Mouse (Mus musculus): ENCODE measurements at regions not wholly inside any gene's neighbourhood (a gene's known extent, or its start where the extent isn't known, plus 50 kb on each side); places are given as distances from the start of the nearest gene placed in this dataset.

DNA sequence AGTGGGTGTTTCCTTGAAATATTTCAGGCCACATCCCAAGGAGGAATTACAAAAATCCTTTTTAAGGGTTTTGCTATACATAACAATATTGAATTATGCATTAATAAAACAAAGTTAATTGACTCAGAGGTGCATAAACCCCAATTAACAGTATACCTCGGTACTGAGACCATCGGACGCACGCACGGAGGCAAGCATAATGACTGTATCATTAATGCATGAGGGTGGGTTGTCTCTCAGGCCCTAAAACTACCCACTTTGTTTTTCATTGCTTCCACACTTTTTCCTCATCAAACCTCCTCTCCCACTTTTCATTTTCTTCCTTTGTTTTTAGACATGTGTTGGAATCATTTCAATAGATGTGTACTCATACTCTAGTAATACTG lies 339.6 kb downstream of the Btg1 start:
- no peak for DNase-seq

DNA sequence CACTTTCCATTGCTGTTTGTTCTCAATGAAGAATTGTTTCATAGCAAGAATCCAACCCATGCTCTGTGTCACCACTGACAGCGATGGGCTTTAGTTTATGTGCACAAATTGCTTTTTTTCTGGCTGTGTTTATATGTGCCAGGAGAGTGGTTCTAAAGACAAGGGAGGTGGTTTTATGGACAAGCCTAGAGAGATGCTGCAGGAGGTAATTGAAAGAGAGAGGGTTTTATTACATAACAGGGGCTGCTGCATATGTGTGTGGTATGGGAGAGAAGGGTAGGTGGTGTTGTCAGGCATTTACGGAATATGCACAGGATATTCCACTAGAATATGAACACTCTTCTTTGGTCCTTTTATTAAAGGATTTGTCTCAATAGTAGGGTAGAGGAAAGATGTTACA lies 340.2 kb downstream of the Btg1 start:
- no peak for DNase-seq

DNA sequence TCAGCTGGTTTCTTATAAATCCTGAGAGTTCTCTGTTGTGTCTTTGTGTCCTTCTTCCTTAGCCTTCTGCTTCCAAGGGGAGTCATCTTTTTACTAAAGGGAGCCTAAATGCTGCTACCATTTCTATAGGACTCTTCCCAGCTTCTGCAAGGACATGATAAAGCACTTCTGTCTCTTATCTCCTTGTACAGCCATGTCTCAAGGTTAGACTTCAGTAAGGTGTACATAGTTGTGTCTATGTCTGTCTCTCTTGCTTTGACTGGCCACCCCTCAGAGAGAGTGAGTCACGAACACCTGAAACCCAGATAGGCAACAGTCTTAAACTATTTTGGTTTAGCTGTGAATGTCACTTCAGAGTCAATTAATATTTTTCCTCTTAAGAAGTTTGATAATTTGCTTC lies 353.0 kb downstream of the Btg1 start:
- DNase-seq = no peak

DNA sequence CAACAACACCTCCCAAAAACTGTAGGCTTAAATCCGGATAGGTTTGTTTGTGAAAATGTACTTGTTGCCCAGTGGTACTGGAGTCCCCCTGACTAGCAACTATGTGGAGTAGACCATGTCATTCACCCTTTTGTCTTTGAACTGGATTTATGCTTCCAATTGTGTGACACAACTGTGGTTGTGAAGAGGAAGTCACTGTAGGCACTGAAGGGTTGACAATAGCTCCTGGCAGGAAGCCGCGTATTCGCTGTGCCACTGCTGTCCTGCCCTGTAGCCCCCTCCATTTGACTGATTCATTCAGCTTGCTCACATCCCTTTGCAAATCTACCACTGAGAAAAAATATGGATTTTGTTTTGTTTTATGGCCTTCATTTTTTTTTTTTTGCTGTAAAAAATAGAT lies 353.9 kb downstream of the Btg1 start:
- DNase-seq = no peak

DNA sequence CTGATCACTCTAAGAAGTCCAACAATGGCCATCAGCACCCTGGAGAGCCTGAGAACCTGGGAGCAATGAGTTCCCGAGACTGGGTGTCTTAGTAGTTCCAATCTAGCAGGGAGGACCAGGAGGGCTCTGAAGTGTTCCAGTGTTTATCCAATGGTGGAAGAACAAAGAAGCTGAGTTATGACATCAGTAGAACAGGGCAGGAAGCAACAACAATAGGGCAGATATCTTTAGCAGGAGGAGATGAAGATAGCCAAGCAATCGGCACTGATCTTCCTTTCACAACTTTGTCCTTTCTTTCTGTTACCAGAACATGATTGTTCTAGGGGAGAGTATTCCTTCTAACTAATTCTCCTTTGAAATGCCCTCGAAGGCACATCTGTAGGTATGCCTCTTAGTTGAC lies 355.0 kb downstream of the Btg1 start:
- DNase-seq = no peak

DNA sequence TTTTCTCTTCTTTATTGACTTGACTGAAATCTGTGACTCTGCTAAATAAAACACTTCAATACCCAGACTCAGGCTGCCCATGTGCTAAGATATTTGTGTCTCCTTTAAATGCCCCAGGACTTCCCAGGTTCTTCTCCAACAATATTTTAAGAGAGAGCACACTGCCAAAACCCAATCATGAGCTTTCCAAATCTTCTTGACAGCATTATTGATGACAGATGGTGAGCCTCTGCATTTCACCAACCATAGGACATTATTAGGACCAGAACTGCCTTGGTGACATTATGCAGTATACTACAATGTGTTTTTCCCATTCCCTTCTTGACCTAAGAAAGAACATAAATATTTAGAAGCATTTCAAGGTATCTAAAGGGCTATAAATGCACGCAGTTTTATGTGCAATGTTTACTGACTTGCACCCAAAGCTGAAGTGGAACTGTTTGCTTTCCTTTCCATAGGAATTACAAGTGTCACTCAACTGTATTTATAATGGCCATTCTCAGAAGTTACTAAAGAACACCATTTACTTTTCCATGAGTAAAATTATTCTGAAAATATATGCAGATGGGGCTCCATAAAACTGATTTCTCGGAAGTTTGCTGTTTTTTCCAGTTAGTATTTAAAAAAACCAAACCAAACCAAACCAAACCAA lies 357.6 kb downstream of the Btg1 start:
- no peak for DNase-seq

DNA sequence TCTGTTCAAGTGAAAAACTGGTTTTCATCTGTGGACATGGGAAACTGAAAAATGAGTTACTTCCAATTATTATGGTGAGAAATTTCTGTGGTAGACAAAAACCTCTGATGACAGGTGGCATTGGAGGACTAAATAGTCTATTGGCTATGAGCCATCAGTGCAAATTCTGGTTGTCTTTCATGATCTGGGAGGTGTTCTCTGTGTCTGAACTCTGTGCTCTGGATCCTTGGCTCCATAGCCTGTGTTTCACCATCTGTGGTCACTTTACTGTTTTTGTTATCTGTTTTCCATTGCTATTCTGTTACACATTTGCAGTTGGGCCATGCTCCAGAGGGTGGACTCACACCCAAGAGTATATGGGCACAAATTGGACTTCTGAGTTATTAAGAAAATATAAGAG lies 359.9 kb downstream of the Btg1 start:
- no peak for DNase-seq

DNA sequence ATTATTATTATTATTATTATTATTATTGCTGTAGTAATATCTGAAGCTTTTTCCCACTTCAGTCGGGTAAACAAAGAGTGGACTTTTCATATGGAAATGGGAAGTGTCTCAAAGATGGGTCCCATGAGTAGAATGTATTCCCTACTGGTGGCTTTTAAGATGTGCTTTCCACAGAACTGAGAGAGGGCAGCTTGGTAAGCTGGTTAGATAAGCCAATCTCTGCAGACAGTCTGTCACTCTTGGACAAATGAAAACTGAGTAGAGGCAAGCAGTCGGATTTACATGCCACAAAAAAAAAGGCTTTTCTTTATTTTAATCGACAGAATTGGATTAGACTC lies 363.7 kb downstream of the Btg1 start:
- no peak for DNase-seq

DNA sequence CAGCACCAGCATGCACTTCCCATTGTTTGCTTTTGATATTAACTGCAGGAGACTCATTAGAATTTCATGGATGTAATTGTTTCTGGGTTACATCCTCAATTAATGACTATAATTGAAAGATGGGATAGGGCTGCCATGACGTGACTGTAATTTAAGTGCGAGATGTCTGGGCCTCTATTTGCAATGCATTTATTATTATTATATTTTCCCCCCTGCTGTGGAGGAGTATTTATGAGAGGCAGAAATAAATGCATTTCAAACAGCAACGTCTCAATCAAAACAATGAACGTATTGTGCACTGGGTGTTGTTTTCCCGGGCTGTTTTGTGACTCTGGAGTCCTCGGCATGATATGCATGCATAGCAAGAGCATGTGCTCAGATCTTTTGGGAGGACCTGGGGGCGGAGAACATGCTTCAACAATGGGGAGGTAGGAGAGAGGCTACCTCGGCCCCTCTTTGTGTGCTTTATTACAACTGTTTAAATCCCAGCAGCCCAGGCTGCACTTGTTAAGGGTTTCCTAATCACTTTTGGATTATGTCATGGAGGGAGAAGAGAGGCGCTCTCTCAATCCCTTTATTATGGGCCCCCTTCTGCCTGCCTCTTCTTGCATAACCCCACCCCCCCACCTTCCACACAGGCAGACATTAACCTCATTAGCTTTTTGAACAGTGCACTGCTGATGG lies 364.2 kb downstream of the Btg1 start:
- DNase-seq = no peak

DNA sequence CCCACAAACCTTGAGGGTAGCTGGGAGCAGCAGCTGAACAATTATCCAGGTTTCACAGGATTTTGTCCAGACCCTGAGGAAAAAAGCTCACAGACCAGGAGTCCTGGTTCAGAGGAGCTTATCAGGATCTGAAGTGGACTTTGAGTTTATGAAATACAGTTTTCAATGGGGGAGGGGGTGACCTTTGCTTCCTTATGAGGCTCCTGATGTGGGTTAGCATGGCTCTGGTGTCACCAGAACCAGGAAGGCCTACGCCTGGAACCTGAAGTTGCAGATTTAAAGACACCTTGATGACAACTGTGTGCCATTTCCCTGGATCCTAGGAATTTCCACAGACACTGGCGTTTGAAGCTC lies 364.7 kb downstream of the Btg1 start:
- no peak for DNase-seq

DNA sequence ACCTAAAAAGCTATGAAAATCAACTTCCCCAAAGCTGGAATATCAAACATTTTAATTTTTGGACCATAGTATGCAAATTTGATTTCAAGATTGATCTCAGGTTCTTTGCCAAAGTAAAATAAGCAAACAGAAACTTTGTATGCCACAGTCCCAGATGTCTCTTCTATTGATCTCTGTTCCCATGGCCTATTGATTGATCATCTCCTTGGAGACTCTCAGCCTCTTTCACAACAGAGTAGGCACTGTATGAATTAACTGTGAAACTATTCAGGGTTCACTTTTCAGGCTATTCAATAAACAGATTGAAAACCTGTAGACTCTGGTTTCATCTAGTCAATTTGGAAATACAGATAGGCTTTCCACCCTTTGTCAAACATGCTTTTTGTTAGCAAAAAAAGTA lies 384.1 kb downstream of the Btg1 start:
- no peak for DNase-seq

DNA sequence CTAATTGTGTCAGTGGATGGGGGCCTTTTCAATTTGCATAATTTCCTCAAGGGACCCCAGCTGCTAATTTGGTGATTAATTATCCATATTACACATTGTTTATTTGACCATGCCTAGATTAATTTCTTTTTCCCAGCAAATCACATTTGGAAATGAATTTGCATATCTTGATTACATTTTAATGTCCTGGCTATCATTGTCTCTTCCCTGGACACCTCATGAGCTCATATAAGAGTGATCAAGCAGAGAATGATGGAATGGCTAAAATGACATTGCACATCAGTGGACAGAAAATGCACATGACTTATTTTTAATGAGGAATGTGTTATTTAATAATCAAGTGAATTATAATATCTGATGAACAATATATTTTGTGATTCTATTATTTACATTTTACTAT lies 392.1 kb downstream of the Btg1 start:
- no peak for DNase-seq

DNA sequence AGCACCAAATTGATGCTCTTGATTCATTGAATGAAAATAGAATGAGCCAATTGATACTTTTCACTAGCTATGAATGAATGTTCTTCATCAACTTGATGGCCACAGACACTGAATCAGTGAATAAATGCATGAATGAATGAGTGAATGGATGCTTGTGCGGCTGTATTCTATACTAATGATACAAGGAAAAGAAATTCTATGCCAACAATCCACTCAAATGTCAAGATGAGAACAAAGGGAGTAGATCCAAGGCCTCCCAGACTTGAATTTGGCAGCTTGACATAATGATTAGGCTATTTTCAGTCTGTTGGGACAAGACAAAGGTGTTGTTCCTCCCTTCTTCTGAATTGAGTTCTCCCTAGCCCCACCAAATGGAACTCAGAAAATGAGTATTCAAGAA lies 393.1 kb downstream of the Btg1 start:
- DNase-seq = no peak

DNA sequence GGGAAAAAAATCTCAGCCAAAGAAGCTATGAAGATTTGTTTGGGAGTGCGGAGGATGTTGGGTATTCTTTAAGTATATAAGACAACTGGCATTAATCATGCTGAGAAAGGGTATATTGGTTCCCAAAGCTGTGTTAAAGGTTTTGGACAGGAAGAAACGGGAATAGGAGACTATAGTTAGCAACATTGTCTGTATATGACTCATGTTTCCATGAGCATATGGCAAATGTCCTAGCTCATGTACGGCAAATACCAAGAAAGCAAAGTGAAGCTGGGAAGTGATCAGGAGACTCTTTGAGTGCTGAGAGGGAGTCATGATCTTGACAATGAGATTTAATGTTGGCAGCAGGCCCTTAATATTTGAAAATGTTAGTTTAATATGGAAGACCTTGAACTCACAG lies 401.8 kb downstream of the Btg1 start:
- no peak for DNase-seq

DNA sequence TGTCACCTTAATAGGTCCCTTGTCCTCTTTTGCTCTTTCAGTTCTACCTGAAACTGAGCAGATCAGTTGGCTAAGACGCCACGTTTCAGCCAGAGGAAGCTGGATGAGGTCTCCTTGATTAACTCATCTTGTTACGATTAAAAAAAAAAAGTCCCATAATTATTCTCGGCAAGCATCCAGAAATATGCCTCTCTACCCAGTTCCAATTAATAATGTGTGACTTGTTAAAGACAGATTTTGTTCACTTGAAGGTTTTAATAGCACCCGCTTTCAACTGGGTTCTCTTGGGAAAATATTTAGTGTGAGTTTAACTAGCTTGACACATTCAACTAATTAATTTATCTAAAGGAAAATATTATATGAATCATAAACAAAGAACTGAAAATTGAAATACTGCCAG lies 412.0 kb downstream of the Btg1 start:
- no peak for DNase-seq

DNA sequence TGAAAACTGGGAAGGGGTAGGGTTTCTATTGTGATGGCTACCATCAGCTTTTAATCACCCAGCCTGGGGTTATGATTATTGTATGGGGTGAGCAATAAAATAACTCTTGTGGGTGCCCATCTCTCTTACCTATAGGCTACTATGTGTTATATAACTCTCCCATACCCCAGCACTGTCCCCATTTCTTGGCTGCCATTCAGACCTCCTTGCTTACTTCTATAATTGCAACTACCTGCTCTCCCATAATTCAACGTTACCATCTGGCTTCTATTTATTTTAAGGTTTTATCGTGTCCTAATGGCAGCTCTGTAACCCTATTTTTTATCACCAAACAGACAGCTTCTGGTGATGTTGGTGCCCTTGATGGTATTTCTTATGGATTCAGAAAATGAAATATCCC lies 414.2 kb downstream of the Btg1 start:
- DNase-seq = no peak

DNA sequence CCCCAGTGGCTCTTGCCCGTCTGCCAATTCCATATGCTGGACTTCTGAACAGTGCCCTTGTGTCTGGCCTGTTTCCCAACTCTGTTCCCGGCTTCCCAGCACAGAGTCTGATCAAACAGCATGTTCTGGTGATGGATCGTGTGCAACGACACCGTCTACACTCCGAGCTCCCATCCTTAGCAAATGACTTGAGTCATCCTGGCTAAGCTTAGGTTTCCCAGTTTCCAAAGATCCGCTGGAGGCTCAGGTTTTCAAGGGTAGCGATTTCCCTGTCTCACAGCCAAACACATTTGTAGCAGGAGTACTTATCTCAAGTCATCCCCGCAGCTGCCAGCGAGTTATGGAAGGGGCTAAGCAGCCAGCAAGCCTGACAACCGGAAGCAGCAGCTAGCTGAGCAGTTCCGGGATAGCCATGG lies 418.6 kb downstream of the Btg1 start:
- peak; percentile 14 for DNase-seq

DNA sequence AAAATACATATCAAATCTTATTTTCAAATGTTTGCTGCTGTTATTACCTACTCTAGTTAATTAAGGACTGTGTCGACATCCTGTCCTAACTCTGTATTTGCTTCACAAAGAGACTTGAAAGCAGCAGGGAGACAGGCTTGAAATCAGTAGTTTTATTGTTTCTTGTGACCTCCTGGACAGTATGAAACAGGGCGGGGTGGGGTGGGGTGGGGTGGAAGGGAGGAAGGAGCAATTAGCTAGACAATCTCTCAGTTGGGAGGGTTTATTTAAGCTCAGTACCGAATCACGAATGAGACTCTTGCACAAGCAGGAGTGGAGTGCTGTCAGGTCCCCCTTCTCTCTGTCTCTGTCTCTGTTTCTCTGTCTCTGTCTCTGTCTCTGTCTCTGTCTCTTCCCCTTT lies 421.2 kb downstream of the Btg1 start:
- no peak for DNase-seq

DNA sequence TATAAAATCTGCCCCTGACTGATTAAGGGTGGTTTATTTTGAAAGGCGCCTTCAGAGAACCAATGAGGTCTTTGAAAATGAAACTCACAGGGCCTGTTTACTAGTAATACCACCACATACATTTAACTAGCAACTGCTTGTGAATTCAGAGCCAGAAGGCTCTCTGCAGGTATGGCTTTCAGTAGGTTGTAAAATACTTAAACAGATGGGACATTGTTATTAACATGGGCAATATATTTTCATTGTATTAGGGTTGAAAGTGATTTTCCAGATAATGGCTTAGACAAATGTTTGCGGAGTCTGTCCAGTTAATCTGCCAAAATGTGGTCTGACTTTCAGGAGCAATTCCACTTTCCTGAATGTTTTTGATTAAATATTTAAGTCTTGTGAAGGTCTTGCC lies 430.8 kb downstream of the Btg1 start:
- no peak for DNase-seq

DNA sequence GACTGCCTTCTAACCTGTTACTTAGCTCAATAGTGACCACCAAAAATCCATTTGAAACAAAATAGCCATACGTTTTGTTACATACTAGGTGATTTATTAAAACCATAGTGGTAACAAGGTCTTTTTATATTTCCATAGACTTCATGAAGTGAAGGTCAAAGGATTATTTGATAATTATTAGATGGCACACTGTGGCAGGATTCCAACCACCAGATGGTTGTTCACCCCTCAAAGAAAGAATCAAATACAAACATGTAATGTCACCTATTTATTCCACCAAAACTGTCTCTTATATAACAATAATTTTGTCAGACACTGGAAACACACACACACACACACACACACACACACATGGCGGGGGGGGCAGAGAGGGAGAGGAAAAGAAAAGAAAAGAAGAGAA lies 431.2 kb downstream of the Btg1 start:
- no peak for DNase-seq

DNA sequence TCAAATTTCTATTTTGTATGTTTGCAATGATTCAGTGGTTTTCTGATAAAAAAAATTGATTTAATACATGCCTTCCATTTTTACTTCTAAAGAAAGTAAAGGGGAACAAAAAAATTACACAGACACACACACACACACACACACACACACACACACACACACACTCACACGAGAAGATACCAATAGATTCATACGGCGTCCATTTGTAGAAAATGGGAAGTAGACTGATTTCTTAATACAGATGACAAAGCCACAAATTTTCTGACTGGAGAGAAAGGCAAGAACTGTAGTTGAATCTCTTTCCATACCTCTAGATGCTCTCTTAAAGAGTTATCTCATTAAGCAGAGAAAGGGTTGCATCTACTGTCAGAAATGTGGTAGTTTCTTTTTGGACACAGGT lies 424.9 kb upstream of the Dcn start:
- no peak for DNase-seq

DNA sequence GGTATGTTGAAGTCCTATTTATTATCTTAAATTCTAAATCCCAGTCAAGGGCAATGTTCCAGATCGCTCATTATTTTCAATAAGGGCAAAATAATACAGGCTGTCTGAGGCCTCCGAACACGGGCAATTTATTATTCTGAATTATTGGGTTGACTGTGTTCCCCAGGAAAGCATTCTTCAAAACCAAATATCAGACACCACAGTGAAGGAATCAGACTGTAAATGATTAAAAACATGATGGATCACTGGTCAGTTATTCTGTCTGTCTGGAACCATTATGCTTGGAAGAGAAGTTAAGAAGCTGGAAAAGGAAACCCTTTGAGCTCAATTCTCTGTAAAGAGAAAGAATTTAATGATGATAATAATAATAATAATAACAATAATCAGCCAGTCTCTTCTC lies 417.4 kb upstream of the Dcn start:
- no peak for DNase-seq

DNA sequence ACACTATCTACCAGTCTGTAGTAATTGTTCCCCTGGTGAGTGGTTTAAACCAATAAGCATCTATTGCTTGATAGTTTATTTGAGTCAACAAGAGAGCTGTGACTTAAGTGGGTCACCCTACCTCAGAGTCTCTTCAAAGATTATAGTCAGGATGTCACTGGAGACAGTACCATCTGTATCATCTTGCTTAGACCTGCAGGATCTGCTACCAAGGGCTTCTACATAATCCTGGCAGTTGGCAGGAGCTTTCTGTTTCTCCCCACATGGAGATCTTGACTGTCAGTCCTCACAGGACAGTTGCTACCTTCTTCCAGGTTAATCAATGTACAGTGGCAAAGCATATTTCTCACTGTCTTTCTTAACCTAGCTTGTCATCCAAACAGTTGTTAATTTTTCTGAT lies 414.9 kb upstream of the Dcn start:
- DNase-seq = no peak

DNA sequence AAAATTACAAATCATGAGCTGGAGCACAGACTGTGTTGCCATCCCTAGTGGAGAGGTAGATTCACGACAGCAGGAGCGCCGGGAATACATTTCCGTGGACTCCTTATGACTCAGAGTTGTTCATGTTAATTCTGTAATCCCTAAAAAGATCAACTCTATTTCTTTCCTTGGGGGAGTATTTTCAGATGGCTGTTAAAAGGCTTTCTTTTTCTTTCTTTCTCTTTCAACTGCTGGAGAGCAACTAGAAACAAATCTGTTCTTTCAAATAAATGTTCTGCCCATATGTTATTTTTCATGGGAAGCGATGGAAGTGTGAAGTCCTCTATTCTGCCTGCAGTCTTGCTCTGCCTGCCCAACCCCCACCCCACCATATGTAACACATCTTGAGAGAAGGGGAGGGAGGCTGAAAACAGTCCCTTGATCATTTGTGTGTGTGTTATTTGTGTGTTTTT lies 401.4 kb upstream of the Dcn start:
- DNase-seq = peak; percentile 77

DNA sequence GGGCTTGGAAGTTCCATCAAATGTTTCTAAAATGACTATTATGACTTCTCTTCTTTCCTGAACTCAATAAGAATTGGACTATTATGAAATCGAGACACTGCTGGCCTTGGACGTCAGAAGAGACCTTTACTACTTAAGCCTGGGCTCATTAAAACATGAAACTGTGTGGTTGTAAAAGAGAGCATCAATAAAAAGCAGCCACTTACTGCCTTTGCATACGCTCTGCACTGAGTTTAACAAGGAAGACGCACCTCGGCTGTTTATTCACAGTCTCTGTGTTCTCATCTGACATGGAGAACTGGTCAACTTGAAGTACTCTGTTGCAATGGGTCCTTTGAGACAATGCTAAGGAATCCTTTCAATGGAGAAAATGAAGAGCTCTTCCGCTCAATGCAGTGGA lies 399.8 kb upstream of the Dcn start:
- no peak for DNase-seq

DNA sequence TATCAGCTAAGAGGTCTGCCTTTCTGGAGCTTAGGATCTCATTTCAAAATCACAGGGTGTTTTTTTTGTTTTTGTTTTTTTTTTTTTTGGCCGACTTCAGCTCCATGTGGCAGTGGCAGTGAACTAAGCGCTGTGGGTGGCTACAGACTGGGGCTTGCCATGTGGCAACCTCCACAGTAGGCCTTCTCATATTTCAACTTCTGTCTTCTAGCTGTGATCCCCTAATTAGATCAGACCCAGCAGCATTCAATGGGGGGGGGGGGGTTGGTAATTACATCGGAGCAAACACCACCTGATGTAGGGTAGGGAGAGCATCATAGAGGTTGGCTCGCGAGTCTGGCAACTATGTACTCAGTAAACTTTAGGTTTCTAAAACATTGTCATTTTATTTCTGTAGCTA lies 392.1 kb upstream of the Dcn start:
- no peak for DNase-seq
